Mouse (Mus musculus) heart, adult 11 months (tissue): ENCODE data around the gene Prkcg.
A peak's percentile ranks its signal among the peaks of the same experiment; 100 is the strongest.

Experiments used
- DNase-seq: peaks from one replicate; pipeline ENCODE4 v3.0.0; 2022

Prkcg gene

GRCm38 (mm10) chr7:3366705-3367516, 77.9 kb downstream of the Prkcg start:
- DNase-seq = no peak

GRCm38 (mm10) chr7:3367569-3367968, 78.6 kb downstream of the Prkcg start:
- DNase-seq = no peak

- no peak for DNase-seq
Measured at GRCm38 (mm10) chr7:3368311-3368710, 79.3 kb downstream of the Prkcg start.

- DNase-seq = no peak
Measured at GRCm38 (mm10) chr7:3369189-3369588, 80.2 kb downstream of the Prkcg start.

- DNase-seq = no peak
Measured at GRCm38 (mm10) chr7:3370407-3370806, 81.4 kb downstream of the Prkcg start.

- no peak for DNase-seq
Measured at GRCm38 (mm10) chr7:3372376-3372775, 83.4 kb downstream of the Prkcg start.

GRCm38 (mm10) chr7:3373754-3374153, 84.8 kb downstream of the Prkcg start:
- DNase-seq = no peak

- DNase-seq = peak; percentile 94
Measured at GRCm38 (mm10) chr7:3376831-3377230, 87.9 kb downstream of the Prkcg start.
